Mouse (Mus musculus) left cerebral cortex, postnatal 14 days (tissue): ENCODE measurements around the gene Ankrd9. TPM values are rescaled to one million over a fixed set of nuclear protein-coding genes. Genes with fewer than 3 reads are reported as not detected.

Experiments used
- DNase-seq, 2 experiments: peaks; one replicate each; pipeline ENCODE4 v3.0.0; 2021 to 2022; ENCODE audit warnings: low spot score in 2 of 2, mixed read lengths in 1 of 2
- intact Hi-C: fragments of 180-260 bp; cut with DNase I; formaldehyde crosslinking; loops from one replicate; pipeline ENCODE4 v1.15.1; 2025
- total RNA-seq, 2 experiments: library from RNA; stranded (reverse); gene quantifications; 2 replicates each; pipeline ENCODE4 v1.2.3; 2021

Ankrd9 gene
- total RNA-seq, 2 experiments from 2014 or later = 12.2 to 14.5 TPM

GRCm38 (mm10) chr12:110973829-110974228 is 5.0 kb downstream of the Ankrd9 start:
- intact Hi-C loops = no loop called here
- DNase-seq = no peak

DNA sequence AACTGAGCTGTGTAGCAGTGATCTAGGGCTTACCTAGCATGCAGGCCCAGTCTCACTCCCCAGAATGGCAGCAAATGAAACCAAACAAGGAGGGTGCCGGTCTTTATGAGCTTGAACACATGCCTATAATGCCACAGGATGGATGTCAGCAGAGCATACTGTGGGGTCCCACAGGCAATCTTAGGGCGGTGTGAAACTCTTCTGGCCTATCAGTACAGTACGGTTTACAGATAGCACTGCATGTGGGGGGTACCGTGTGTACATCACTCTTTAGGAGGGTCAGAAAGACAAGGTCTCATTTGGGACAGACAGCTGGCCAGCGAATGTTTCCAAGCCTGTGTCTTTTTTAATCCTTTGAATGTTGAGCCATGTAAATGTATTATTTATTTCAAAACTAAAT is 6.9 kb downstream of the Ankrd9 start:
- DNase-seq = no peak
- intact Hi-C loops = no loop called here

GRCm38 (mm10) chr12:110970408-110970807 is 8.4 kb downstream of the Ankrd9 start:
- intact Hi-C loops = no loop called here
- no peak for DNase-seq

GRCm38 (mm10) chr12:110967146-110967545 is 11.7 kb downstream of the Ankrd9 start:
- intact Hi-C loops = no loop called here
- DNase-seq = no peak

GRCm38 (mm10) chr12:110966079-110966478 is 12.8 kb downstream of the Ankrd9 start:
- no peak for DNase-seq
- intact Hi-C loops = no loop called here

DNA sequence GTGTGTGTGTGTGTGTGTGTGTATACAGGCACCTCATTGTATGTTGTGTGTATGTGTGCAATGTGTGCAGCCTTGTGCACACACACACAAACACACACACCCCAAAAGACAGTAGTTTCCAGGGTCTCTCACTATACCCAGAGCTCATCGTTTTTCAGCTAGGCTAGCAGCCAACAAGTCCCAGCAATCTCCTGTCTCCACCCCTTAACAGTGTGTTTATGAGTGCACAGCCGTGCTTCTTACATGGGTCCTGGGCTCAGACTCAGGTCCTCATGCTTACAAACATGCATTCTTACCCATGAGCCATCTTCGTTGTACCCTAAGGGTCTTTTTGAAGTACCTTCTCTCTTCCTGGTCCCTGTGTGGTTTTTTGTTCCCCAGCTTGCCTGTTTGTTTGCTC is 13.3 kb downstream of the Ankrd9 start:
- no peak for DNase-seq
- intact Hi-C loops = no loop called here

GRCm38 (mm10) chr12:110961973-110962372 is 16.9 kb downstream of the Ankrd9 start:
- intact Hi-C loops = no loop called here
- DNase-seq = no peak

GRCm38 (mm10) chr12:110954351-110954991 is 24.4 kb downstream of the Ankrd9 start:
- intact Hi-C loops = no loop called here
- no peak for DNase-seq

DNA sequence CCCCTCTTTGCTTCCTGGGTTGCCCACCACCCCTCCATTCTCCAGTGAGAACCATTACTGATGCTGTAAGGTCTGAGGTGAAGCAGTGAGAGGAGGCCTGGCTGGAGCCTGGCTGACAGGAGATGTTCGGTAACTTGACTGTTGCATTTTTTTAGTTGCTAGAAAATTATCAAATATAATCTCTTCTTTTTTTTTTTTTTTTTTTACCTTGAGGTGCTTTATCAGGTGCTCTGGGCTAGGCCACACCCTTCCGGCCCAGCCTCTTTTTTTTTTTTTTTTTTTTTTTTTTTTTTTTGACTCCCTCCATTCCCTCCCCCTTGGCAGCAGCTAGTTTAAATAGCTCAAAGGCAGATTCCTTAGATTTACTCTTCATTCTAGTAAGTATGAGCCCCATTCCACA is 24.9 kb downstream of the Ankrd9 start:
- intact Hi-C loops = no loop called here
- DNase-seq = no peak

DNA sequence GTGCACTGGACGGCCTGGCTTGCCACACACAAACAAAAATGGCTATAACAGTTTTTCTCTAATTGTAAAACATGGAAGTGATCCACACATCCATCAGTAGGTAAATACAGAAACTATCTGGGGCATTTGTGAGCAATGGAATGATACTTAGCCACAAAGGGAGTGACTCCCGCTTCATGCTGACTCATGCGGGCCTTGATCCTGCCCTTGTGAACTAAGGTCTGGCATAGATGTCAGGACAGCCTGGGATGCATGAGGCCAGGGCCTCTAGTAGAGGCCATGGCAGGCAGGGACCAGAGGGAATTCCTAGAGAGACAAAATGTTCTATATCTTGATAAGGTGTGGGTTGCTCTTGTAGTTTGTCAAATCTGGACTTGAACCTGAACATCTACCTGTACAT is 25.4 kb downstream of the Ankrd9 start:
- no peak for DNase-seq

DNA sequence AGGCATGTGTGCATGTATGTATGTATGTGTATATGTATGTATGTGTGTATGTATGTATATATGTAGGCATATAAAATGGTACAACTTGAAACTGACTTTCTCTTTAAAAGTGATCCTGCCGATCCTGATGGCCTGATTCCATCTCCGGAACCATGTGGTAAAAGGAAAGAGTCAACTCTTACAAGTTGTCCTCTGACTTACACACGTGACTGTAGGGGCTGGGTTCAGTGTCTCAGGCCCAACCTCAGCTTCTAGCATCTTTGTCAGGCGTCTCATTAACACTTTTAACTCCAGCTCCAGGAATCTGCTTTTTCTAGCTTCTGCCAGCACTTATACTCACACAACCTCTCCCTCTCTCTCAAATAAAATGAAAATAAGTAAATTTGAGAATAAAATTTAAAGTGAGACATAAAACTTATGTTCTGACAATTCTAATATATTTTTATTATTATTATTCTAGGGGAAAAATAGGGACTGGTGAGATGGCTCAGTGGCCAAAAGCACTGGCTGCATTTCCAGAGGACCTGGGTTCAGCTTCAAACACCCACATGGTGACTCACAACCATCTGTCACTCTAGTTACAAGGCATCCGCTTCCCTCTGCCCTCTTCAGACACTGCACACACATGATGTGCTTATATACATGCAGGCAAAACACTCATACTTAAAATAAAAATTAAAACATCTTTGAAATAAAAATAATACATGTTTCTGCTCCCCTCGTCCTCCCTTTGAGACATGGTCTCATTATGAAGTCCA is 26.0 kb downstream of the Ankrd9 start:
- no peak for DNase-seq
- intact Hi-C loops = no loop called here

More for the DNA sequence above, 25.4 kb downstream of the Ankrd9 start:
- intact Hi-C loops = no loop called here

GRCm38 (mm10) chr12:110951236-110951635 is 27.6 kb downstream of the Ankrd9 start:
- DNase-seq = no peak
- intact Hi-C loops = no loop called here

DNA sequence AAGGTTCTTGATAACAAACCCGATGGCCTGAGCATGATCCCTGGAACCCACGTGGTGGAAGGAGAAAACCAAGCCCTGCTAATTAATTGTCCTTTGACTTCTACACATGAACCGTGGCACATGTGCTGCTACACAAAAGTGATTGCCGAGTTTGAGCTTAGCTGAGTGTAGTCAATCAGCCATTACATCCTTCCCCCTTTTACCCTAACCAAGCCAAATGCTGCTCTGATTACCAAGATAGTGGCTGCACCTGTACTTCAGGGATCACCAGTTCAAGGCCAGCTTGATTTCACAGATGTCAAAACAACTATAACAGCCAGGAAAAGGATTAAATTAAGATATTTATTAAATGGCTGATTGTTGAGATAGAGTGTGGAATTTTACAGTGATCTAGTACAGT is 28.7 kb downstream of the Ankrd9 start:
- no peak for DNase-seq
- intact Hi-C loops = no loop called here

- no peak for DNase-seq
- intact Hi-C loops = no loop called here
Measured at GRCm38 (mm10) chr12:110949410-110949809, 29.4 kb downstream of the Ankrd9 start.

- intact Hi-C loops = no loop called here
Measured at GRCm38 (mm10) chr12:110948910-110949201, 30.0 kb downstream of the Ankrd9 start.

DNA sequence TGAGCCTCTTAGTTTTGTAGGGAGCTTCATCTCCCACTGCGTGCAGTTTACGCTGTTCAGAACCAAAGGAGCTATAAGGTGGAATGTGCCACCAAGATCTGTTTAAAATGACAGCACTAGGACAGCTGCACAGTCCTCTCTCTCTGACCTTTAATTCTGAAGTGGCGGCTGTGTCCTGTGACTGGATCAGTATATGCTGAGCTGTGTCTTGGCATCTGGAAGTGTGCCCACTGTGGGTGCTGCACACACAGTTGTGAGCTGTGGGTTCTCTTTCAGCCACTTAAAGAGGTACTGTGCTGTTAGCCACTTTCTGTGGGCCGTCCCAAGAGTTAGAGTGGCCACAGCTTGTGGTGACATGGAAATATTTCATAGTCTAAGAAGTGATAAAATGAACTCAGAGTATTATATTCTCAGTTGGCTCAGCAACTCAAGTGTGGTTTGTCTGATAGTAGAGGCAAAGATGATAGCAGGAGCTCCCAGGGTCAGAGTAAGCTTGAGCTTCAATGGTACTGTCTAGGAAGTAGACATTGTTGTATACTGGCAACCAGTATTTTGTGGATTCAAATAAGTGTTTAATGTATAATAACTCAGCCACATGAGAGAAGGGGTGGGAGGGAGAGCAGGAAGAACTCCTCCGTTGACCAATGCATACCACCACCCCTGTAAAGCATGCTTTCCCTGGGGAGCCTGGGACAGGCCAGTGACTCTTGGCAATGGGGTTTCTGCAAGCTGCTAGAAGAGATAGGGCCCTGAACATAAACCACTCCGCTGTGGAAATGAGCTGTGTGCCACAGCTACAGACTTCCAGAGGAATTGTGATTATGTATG is 30.5 kb downstream of the Ankrd9 start:
- DNase-seq = no peak
- intact Hi-C loops = no loop called here

More at GRCm38 (mm10) chr12:110948910-110949201, 30.0 kb downstream of the Ankrd9 start:
- no peak for DNase-seq

- intact Hi-C loops = no loop called here
- no peak for DNase-seq
Measured at GRCm38 (mm10) chr12:110946216-110946615, 32.6 kb downstream of the Ankrd9 start.

DNA sequence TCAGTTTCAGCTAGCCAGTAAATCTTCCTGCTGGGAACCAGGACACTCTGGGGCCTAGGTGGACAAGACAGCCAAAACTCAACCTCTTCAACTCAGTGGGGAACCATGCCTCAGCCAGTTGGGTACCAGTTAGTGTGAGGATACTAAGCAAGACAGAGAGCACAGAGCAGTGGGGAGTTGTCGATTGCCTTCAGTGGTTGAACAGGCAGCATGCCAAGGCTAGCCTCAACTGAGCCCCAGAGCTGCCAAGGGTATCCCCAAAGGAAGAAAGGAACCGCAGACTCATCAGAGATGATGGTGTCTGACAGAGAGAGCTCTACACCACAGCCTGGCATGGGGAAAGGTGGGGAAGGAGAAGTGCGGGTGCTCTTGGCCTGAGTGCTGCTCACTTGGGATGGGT is 38.0 kb downstream of the Ankrd9 start:
- no peak for DNase-seq
- intact Hi-C loops = no loop called here

- DNase-seq = no peak
- intact Hi-C loops = no loop called here
Measured at GRCm38 (mm10) chr12:110939385-110939784, 39.5 kb downstream of the Ankrd9 start.

GRCm38 (mm10) chr12:110937496-110937895 is 41.3 kb downstream of the Ankrd9 start:
- intact Hi-C loops = loop anchor here (2.0 kb wide), 1 partner anchor 55 kb away; no protein-coding TSS in a partner anchor
- no peak for DNase-seq
